ENCODE assay signal across 17 mouse cellular contexts in genomic region chr5:66529631-66530030, GRCm38 (mm10).
"Had no signal": no experiment of that assay in that cellular context is flagged by ENCODE, and none has a peak within 500 bp of the region (broad histone marks: within the 10 kb centered on the region; RNA-seq: fewer than 3 reads in every experiment).

No protein-coding gene starts in this region.

- DNase-seq: kidney, postnatal 25 days; layer of hippocampus, adult 9-11 months; liver, postnatal 0 days; lung, embryonic 14.5 days; thymus, adult 18-20 months; thymus, postnatal 36 days had no signal

- H3K4me2 ChIP-seq: limb, embryonic 15.5 days; liver, embryonic 11.5 days; lung, embryonic 14.5 days; midbrain, embryonic 13.5 days; neural tube, embryonic 13.5 days had no signal

- H3K4me1 ChIP-seq: megakaryocyte, embryonic 14.5 days had no signal

- H3K9me3 ChIP-seq: limb, embryonic 15.5 days; megakaryocyte, embryonic 14.5 days; midbrain, embryonic 10.5 days; midbrain, embryonic 13.5 days; neural tube, embryonic 13.5 days had no signal

- ATAC-seq: liver, postnatal 0 days; lung, postnatal 0 days; midbrain, embryonic 13.5 days; midbrain, embryonic 16.5 days had no signal

- H3K36me3 ChIP-seq: limb, embryonic 15.5 days; midbrain, embryonic 10.5 days; midbrain, embryonic 13.5 days; neural tube, embryonic 13.5 days had no signal

- H3K9ac ChIP-seq: limb, embryonic 15.5 days; liver, embryonic 14.5 days; liver, postnatal 0 days; lung, embryonic 14.5 days; midbrain, embryonic 13.5 days; neural tube, embryonic 13.5 days had no signal

- H3K27me3 ChIP-seq: limb, embryonic 15.5 days; midbrain, embryonic 13.5 days; neural tube, embryonic 13.5 days had no signal

- H3K4me3 ChIP-seq: layer of hippocampus, adult 2 months; limb, embryonic 15.5 days; megakaryocyte, embryonic 14.5 days; midbrain, embryonic 10.5 days; midbrain, embryonic 13.5 days; myocyte; neural tube, embryonic 13.5 days had no signal

- H3K27ac ChIP-seq: layer of hippocampus, adult 2 months; liver, embryonic 14.5 days; midbrain, embryonic 10.5 days; midbrain, embryonic 13.5 days had no signal
